Mouse (Mus musculus) MEL (cell line): Measurements from ENCODE around the gene Dnajc5.

Experiments
- CTCF ChIP-seq, 3 experiments: IDR thresholded peaks in 2 of 3; conservative IDR thresholded peaks in 1 of 3; 2 replicates each; pipeline ENCODE4 v1.5.1; 2011 to 2012; ENCODE audit warnings: low read length in 3 of 3, low read depth in 2 of 3, mild to moderate bottlenecking in 2 of 3, improper control_type of control experiment in 1 of 3, inconsistent platforms in 1 of 3, mixed read lengths in 1 of 3, moderate library complexity in 1 of 3; ENCODE audit not compliant: control insufficient read depth in 1 of 3, insufficient read depth in 1 of 3, poor library complexity in 1 of 3, severe bottlenecking in 1 of 3
- EP300 ChIP-seq, 2 experiments: IDR thresholded peaks; 2 replicates each; pipeline ENCODE4 v1.6.1; 2011; ENCODE audit warnings: improper control_type of control experiment in 2 of 2, low read length in 2 of 2, low read depth in 1 of 2, mild to moderate bottlenecking in 1 of 2
- POLR2A ChIP-seq, 2 experiments: IDR thresholded peaks; 2 replicates each; pipeline ENCODE4 v1.6.1; 2011 to 2012; ENCODE audit warnings: low read length in 2 of 2, mild to moderate bottlenecking in 2 of 2, control low read depth in 1 of 2, improper control_type of control experiment in 1 of 2, low read depth in 1 of 2, moderate library complexity in 1 of 2; ENCODE audit not compliant: control insufficient read depth in 1 of 2, insufficient read depth in 1 of 2, poor library complexity in 1 of 2
- ZC3H11A ChIP-seq: IDR thresholded peaks from 2 replicates; pipeline ENCODE4 v1.6.1; 2012; ENCODE audit warnings: low read depth, mild to moderate bottlenecking, inconsistent platforms, low read length, improper control_type of control experiment

GRCm38 (mm10) chr2:181600828-181601750 is 80.8 kb downstream of the Dnajc5 start:
- TF ChIP-seq CTCF (IDR thresholded peaks at IDR 0.05 in 2 of 3, conservative IDR thresholded peaks at IDR 0.05 in 1 of 3; ENCODE audit: control insufficient read depth in 1 of 3, insufficient read depth in 1 of 3, low read depth in 2 of 3, low read length in 3 of 3, poor library complexity in 1 of 3, severe bottlenecking in 1 of 3) (no peak), ZC3H11A (0 out of 2 replicates have a peak, but pooled peaks have one; percentile 3), EP300 (IDR thresholded peaks at IDR 0.05; ENCODE audit: low read depth in 1 of 2, low read length in 2 of 2) (0 out of 4 replicates have a peak, but pooled peaks of 1 of the 2 experiments have one; percentile 5), POLR2A (IDR thresholded peaks at IDR 0.05; ENCODE audit: control insufficient read depth in 1 of 2, insufficient read depth in 1 of 2, low read depth in 1 of 2, low read length in 2 of 2, poor library complexity in 1 of 2) (peak; percentile 80 to 94)
